Comparison of ENCODE assay signal across 15 mouse cellular contexts in the genomic region with DNA sequence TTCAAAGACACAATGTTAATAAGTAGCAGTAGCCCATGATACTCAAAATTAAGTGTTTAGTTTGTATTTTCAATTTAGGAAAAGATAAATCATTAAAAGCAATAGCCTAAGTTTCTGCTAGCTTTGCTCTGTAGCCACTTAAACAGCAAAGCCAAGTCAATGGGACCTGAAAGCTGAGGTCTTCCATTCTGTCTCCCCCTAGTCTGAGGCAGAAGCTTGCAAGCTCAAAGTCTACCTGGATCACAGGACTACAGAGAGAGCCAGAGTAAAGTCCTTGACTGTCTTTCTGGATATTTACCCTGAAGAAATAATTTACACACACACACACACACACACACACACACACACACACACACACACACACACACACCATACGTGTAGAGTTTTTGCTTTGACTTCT.
DNase-seq lines count a peak whose midpoint lies in the region.
"Had no signal": no experiment of that assay in that cellular context is flagged by ENCODE, and none has a peak within 500 bp of the region (broad histone marks: within the 10 kb centered on the region; RNA-seq: fewer than 3 reads in every experiment).

No protein-coding gene starts in this region.

- DNase-seq in kidney, adult 11 months, result peak; percentile 64
- no peak for DNase-seq in kidney, postnatal 10 days
- DNase-seq in kidney, adult 8-10 months, result peak; percentile 29 to 72
- DNase-seq in kidney, postnatal 4 days, result no peak
- peak; percentile 42 for DNase-seq in kidney, postnatal 14 days
- DNase-seq in kidney, adult 18-20 months, result no peak
- DNase-seq: adrenal gland, adult 8-10 months; adrenal gland, postnatal 14 days; adrenal gland, postnatal 36 days; B cell, adult 2 months; cerebellum, adult 11-12 months; cerebellum, adult 2 months; cerebellum, adult 9-10 months; cerebellum, postnatal 10 days; cerebellum, postnatal 25 days had no signal

Comparison
In these comparisons a context has a peak if more than half of its experiments do, and no peak if none do; other contexts are left out.
1. DNase-seq: peak in kidney, adult 11 months (single experiment), kidney, adult 8-10 months (2 of 2) and kidney, postnatal 14 days (single experiment); none in kidney, postnatal 10 days (single experiment), kidney, postnatal 4 days (0 of 2) and kidney, adult 18-20 months (single experiment).